23 mouse cellular contexts compared by ENCODE assay signal in the genomic region with DNA sequence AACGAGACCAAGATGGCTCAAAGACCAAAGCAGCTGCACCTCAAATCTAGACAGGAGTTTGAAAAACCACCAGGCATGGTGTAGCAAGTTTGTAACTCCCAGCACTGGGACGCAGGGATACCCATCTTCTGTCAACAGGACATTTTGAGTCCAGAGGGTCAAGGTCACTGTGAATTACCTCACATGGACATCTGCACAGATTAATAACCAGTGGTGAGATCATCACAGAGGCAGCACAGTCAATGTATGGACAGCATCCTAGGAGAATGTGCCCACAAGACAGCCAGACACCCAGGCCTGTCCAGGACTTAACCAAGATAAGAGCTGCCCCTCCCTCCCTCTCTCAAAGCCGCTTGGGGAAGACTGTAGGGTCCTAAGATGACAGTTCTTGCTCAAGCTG. TPM values are rescaled to one million over a fixed set of nuclear protein-coding genes. Genes with fewer than 3 reads are reported as not detected.
"Had no signal": no experiment of that assay in that cellular context is flagged by ENCODE, and none has a peak within 500 bp of the region (broad histone marks: within the 10 kb centered on the region; RNA-seq: fewer than 3 reads in every experiment).

No protein-coding gene starts in this region.

- H3K4me3 ChIP-seq: heart, adult 2 months; heart, embryonic 13.5 days; heart, embryonic 15.5 days; hindbrain, embryonic 13.5 days; hindbrain, embryonic 15.5 days; intestine, embryonic 15.5 days; layer of hippocampus, adult 2 months; left cerebral cortex, adult 2 months; limb, embryonic 10.5 days; limb, embryonic 12.5 days; liver, embryonic 13.5 days had no signal

- DNase-seq: gastrocnemius, postnatal 14 days; gastrocnemius, postnatal 36 days; heart, adult 11 months; heart, adult 2 months; heart, postnatal 14 days; heart, postnatal 36 days; liver, embryonic 13.5 days had no signal

- H3K36me3 ChIP-seq: heart, embryonic 15.5 days; hindbrain, embryonic 13.5 days; hindbrain, embryonic 15.5 days; intestine, embryonic 15.5 days; limb, embryonic 12.5 days had no signal

- H3K27ac ChIP-seq: heart, adult 2 months; heart, embryonic 13.5 days; heart, embryonic 15.5 days; hindbrain, embryonic 13.5 days; hindbrain, embryonic 15.5 days; intestine, embryonic 15.5 days; kidney, postnatal 0 days; layer of hippocampus, adult 2 months; left cerebral cortex, adult 2 months; limb, embryonic 10.5 days; limb, embryonic 12.5 days; liver, embryonic 13.5 days had no signal

- ATAC-seq: inflammation-experienced regulatory T-cells, adult 6 months; intestine, embryonic 15.5 days; intestine, postnatal 0 days had no signal

- H3K9ac ChIP-seq: heart, embryonic 13.5 days; heart, embryonic 15.5 days; hindbrain, embryonic 13.5 days; hindbrain, embryonic 15.5 days; intestine, embryonic 15.5 days; limb, embryonic 12.5 days; liver, embryonic 13.5 days had no signal

- H3K4me2 ChIP-seq: heart, embryonic 11.5 days; heart, embryonic 13.5 days; heart, embryonic 15.5 days; hindbrain, embryonic 13.5 days; hindbrain, embryonic 15.5 days; intestine, embryonic 15.5 days; limb, embryonic 12.5 days; liver, embryonic 13.5 days had no signal

- H3K9me3 ChIP-seq: heart, embryonic 13.5 days; heart, embryonic 15.5 days; hindbrain, embryonic 13.5 days; hindbrain, embryonic 15.5 days; intestine, embryonic 15.5 days; limb, embryonic 10.5 days; limb, embryonic 12.5 days; liver, embryonic 13.5 days had no signal

RNA-seq across cellular contexts. Expression of gene Mef2b, which starts 30.6 kb away (rescaled TPM):
- total RNA-seq: hematopoietic stem cell, adult 5-6 weeks; layer of hippocampus, postnatal 25 days; left cerebral cortex, postnatal 14 days had no signal
- polyA plus RNA-seq: intestine, postnatal 0 days had no signal
